Mouse (Mus musculus) hematopoietic stem cell, adult 5-6 weeks (primary cell): ENCODE results near the gene Gm3542. TPM values are rescaled to one million over a fixed set of nuclear protein-coding genes. Genes with fewer than 3 reads are reported as not detected.
"Not testable (repeated sequence)": the region's sequence is repeated elsewhere in the genome, so short reads cannot be mapped to it uniquely, and the experiment has no call there.

ENCODE experiments used
- ATAC-seq, 2 experiments: fragments of 125-278 bp in 1 of 2; replicated peaks in 1 of 2; 2 replicates each; pipeline ENCODE4 v1.8.0; 2016 to 2017; ENCODE audit warnings: inconsistent platforms in 2 of 2, mild to moderate bottlenecking in 2 of 2, moderate number of reproducible peaks in 2 of 2, low read depth in 1 of 2, moderate TSS enrichment in 1 of 2; ENCODE audit not compliant: low FRiP score in 2 of 2, poor library complexity in 2 of 2, severe bottlenecking in 2 of 2, insufficient read depth in 1 of 2, low TSS enrichment in 1 of 2
- total RNA-seq: library from RNA; stranded (forward); fragments of 172-1452, 232-1000 nt; gene quantifications from 2 replicates; pipeline ENCODE4 v1.2.3, GENCODE M21; 2017

Gene Gm3542
- total RNA-seq: not detected in 2 replicates

- not testable (repeated sequence) for ATAC-seq
Observed at GRCm38 (mm10) chr14:5334828-5335227, at the start of gene Gm3542. Gm3542 (minus strand) TSS chr14:5334928.

Other genes starting within 250 kb of the Gm3542 start
- gene Gm8279, start 203.4 kb downstream of the Gm3542 start, total RNA-seq: not detected in 2 replicates
- gene Gm3317, start 170.4 kb downstream of the Gm3542 start, total RNA-seq: 0.69 TPM in 1 of 2 replicates, not detected in the other
- gene Gm8271, start 149.1 kb downstream of the Gm3542 start, total RNA-seq: not detected in 2 replicates
- gene Gm3526, start 74.3 kb downstream of the Gm3542 start, total RNA-seq: 0.99 TPM in 1 of 2 replicates, not detected in the other
- gene Gm3500, start 54.1 kb upstream of the Gm3542 start, total RNA-seq: not detected in 2 replicates
- 1.7 and 2.6 TPM in 2 replicates for gene Gm3194, start 120.5 kb upstream of the Gm3542 start, total RNA-seq
- gene Gm8246, start 142.9 kb upstream of the Gm3542 start, total RNA-seq: not detected in 2 replicates
- not detected in 2 replicates for gene Gm3187, start 149.3 kb upstream of the Gm3542 start, total RNA-seq
- gene Gm3488, start 166.7 kb upstream of the Gm3542 start, total RNA-seq: 1.5 and 1.8 TPM in 2 replicates
- not detected in 2 replicates for gene Gm3532, start 203.6 kb upstream of the Gm3542 start, total RNA-seq